Mouse (Mus musculus) right cerebral cortex, adult 2 months (tissue): Measurements from ENCODE around the gene Hivep2.

Experiments used
- DNase-seq, 2 experiments: peaks; one replicate each; pipeline ENCODE4 v3.0.0; 2021 to 2022; ENCODE audit warnings: low spot score in 2 of 2

Gene Hivep2

DNA sequence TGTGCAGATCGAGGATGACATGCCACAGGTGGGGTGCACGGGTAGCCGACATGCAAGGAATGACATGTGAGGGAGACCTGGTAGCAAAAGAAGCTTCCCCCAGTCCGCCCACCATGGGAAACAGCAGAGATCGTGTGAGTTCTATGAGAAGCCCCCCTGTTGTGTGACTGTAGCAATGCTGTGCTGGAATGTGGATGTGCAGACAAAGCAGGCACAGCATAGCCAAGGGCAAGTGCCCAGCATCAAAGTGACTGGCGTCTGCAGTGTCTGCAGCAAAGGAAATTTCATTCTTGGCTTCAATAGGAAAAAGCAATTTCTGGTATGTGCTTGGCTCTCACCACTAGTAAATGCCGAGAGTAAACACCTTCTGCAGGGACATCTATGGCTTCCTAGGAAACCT, 199.0 kb downstream of the Hivep2 start:
- no peak for DNase-seq

DNA sequence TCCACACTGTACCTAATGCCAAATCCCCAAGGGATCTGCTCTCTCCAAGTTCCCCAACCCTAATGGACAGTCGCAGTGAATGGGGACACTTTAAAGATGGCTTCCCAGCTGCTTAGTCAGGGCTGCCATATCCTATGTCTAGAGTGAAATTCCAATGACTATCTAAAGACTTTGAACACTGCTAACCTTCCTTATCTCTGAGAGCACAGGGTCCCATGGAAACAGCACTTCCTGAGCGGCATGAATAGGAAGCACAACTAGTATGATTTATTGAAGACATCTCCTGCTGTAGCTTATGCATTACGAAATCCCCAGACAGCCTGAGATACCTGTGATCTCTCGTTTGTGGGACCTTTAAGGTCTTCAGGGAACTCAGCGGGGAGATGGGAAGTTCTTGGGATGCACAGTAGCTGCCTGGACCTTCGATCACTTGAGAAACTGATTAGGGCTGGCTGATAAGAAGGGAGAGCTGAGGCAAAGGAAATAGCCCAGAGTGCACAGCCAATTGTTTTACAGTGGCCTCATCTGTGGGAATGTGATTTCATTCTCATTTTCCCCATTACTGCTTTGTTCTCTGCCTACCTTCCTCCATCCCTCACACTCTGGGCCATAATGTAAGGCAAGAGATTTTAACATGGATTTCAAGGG, 202.4 kb downstream of the Hivep2 start:
- no peak for DNase-seq

DNA sequence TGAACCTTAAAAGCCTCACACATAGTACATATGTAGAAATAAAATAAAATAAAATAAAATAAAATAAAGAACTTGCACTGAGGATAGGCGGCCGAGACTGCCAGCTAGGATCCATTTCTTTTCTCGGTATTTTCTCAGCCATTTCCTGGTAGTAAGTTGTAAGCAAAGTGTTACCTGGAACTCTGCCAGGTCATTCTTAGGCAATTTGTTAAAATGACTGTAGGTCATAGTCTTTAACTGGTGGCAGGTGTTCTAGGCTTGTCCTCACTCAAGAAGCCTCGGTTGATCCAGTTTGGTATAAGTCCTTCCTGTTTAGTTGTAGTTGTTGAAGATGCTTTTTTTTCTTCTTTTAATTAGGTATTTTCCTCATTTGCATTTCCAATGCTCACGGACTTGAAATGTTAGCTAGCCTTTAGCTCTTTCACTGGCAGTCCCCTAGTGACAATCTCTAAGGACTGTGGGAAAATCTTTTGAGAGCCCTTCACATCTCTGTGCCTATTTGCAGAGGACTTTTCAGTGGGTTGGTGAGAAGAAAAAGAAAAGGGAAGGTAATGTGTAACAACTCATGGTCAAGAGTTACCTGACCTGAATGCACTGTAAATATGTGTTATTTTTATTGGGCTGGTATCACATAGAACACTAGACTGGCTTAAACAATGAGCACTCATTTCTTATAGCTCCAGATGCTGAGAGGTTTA, 203.1 kb downstream of the Hivep2 start:
- DNase-seq = no peak

DNA sequence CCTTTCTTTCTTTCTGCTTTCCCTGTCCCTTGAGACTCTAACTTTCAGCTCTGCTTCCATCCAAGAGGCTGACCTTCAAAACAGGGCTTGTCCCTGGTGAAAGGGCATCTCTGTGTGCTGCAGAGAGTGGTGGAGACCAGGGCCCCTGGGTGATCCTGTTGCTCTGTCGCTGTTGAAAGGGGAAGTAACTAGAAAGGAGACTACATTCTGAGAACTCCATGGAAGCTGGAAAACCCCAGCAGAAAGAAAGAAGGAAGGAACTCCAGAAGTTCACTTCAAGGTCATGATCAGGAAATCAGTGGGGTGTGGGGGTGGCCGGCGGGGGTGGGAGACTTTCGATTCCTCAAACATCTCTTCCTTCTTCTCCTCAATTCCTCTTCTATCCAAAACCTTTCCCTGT, 208.2 kb downstream of the Hivep2 start:
- no peak for DNase-seq

DNA sequence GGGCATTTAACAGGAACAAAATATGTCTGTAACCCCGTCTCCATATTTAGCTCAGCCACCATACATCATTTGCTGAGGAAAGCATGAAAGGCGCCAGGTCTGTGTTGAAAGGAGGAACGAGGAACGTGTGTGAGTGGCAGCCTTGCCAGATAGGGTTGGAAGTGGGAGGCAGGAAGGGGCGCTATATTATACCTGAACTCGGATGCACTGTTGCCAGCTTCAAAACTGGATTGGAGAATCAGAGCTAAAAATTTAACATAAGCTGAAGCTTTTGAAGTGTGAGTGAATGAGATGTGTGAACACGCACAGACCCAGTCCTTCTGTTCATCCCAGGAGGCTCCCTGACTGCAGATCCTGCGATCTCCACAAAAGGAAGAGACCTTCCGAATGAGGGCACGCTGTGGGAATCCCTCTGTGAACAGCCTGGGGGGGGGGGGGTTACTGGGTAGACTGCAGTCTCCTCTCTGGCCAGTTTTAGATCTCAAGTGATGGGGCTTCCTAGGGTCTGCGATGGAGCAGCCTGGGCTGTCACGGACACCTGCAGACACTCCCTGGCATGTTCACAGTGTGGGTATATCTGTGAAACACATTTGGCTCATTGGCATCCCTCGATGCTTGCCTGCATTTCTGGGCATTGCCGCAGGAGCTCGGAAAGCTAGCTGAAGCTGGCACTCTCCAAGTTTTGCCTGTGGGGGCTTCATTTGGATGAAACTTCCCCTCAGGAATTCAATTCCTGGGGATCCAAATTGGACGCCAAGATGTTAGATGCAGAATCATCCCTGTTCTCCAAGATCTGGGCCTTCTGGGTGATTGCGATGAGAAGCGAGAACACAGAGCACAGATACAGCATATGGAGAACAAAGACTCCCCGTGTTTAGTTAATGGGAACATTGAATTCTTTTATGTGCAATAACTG, 213.8 kb downstream of the Hivep2 start:
- DNase-seq = peak; percentile 49 to 71

DNA sequence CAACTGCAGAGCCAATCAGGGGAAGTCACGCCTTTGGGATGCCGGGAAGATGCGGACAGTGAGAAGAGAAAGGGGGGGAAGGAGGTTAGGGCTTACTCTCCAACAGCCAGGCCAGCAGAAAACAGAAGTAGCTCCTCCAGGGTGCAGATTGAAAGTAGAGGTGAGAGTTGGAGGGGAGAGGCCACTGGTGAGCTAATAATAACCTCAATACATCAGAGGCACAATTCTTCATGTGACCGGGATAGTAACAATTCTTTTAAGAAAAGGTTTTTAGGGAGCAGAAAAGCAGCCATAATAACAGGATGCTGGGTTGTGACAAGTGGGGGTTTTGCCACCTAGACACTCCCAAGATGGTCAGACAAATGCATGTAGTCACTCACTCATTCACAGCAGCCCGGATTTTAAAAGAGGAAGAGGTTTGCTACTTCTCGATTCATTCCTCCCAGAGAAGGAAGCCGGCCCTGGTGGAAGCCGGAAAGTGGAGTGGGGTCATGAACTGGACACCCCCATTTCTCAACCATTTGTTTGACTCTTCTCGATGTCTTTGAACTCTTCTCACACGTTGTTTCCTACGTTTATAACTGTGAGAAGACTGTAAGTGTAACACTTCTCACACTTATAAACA, 220.6 kb downstream of the Hivep2 start:
- DNase-seq = no peak

DNA sequence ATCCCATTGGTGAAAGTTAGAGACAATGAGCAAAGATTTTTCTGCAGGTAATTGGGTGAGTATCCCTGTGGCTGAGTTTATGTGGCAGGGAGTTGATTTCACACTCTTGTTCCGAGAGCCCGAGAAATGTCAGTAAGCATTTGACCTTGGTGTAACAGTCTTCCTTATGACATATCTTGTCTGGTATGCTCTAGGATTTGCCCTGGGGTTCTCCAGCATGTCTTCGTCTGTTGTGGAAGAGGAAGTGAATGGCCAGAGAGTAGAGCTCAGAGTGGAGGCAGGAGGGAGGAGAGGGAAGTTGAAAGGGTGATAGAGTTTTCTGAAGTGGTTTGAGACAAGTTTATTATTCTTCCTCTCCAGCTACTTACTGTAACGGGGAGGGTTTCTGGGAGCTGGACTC, 223.2 kb downstream of the Hivep2 start:
- no peak for DNase-seq

DNA sequence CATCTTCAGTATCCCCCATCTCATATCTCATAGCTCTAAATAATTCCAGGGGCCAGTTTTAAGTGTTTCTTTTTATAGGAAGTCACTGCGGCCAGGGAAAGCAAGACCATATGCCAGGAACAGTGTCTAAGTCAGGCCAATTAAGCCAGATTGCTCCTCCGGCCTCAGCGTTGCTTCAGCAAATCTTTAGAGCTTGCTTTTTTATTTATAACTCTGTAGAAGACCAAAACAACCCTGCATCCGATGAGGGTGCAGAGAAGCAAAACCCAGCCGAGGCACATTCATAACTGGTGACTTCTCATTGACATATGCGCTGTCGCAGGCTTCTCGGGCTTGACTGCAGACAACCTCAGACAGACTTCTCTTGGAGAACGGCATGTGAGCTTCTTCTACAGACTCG, 225.3 kb downstream of the Hivep2 start:
- no peak for DNase-seq

DNA sequence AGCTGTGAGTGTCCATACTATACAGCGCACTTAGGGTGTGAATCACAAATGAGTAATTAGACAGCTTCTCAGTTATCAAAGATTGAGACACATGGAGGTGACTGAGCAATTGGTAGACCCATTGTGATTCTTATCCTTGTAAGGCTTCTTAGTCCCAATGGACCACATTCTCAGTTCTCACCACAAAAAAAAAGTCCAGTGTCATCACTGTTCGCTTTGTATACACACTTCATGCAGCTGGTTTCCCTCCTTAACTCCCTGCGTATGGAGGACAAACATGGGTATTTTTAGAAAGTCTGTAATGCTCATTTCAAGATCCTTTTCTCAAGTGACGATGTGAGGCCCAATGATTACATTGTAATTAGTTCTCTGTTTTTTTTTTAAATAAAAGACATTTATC, 226.3 kb downstream of the Hivep2 start:
- DNase-seq = no peak

DNA sequence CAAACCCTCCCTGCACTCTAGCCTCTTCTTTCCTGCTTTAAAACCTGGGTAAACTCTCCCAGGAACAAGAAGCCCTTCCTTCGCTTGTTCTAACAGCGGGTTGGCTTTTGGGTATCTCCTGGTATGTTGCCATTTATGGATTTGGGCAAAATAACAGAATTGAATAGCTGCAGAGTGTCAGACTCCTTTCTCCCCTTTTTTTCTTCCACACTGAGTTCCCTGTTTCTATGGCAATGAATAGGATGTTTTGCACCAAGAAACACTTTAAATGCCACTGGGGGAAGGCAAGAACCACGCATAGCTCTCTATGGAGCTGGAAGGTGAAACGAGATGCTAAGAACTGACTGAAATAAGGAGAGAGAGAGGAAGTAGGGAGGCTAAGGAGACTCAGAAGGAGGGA, 227.8 kb downstream of the Hivep2 start:
- DNase-seq = no peak

DNA sequence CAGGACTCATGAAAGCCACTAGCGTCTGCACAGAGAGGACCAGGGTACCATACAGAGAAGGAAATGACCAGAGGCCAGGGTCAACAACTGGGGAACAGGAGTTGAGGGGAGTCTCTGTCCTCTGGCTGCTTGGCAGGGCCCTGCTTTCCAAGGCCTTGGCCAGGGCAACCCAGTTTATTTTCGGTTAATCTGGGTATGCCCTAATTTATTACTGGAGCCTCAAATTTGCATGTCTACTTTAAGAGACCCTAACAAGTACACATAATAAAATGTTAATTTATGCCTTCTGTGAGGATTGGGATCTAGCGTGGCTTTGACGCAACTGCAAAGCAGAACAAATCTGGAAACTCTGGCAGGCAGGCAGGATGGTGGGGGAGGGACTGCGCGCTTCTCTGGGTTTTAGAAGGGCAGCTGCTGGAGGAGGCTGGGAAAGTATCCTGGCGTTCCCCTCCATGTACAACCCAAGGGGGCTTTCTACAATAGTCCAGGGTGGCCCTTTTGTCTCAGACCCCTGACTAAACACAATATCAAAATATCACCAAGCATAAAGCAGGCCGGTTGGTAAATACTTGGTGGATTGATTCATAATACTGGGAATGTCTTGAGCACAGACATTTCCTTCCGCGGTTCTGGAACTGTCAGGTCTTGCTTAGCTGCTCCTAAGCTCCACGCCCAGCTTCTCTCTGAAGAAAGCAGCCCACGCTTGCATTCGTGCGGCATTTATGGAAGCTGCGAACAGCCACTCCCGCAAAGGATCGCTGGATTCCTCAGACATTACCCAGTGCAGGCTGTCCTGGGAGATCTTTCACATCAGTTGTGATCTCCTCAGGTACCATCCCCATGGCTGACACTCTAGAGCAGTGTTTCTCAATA, 230.1 kb downstream of the Hivep2 start:
- DNase-seq = peak; percentile 74 to 85

DNA sequence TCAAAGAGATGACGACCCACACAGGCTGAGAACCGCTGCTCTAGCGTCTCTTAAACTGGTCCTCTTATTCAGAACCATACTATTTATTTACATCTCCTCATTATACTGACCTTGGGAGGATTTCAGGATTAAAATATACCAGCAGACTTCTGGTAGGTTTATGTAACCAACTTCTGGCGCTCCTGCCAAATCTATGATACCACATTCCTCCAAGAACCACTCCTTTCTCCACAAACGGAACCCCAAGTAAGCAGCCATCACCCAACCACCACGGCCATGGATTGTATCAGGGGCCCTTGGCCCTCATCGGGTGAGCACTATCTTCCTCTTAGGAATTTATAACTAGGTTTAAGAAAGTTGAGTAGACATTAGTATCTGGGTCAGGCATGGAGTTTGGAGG, 230.9 kb downstream of the Hivep2 start:
- no peak for DNase-seq

DNA sequence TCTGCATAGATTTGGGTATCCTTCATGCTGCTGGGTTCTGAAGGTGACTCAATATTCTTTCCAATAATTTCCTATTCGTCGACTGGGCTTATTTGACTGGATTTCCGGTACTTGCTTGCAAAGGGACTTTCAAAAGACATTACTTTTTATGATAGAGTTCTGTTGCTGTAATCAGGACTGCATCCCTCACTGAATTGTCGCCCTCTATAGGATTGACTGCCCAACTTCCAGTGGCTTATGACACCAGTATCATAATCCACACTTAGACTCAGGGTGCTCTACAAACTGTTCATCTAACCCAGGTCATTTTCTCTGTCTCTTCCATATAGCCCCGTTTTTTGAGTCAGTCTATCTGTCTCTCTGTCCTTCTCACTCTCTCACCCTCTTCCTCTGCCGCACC, 231.4 kb downstream of the Hivep2 start:
- no peak for DNase-seq

DNA sequence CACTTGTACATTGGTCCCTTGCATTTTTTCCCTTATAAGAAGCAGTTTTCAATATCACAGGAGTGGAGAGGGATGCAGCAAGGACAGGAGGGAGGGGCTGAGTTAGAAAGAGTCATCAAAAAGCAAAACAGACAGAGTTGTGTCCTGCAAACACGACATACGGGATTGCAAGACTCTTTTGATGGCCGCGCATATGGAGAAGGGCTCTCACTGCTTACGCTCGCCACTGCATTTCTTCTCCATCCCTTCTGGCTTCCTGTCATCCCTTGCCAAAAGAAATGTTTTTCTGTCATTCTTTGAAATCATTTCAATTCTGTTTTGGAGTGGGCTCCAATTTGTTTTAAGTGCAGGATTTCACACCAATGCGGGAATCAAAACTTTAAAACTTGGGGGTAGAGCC, 233.5 kb downstream of the Hivep2 start:
- no peak for DNase-seq

DNA sequence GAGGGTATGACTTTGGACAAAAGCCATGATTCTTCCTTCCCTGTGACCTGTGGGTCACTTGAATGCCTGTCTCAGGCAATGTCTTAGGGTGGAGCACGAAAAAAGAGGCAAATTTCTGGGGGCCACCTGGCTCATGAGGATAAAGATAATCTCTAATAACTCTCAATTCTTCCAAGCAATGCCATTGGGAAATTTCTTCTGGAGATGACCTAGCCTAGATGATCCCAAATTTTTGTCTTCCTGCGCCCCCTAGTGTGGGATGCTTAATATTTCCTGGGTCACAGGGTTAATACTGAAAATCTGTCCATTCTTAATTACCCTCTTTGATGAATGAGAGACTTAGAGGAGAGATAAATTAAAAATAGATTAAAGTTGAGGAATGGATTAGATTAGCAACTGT, 234.4 kb downstream of the Hivep2 start:
- DNase-seq = no peak
